Mouse (Mus musculus): ENCODE results near the gene Pxt1. TPM values are rescaled to one million over a fixed set of nuclear protein-coding genes. Genes with fewer than 3 reads are reported as not detected.

The Pxt1 gene
- polyA plus RNA-seq, 1 experiment from 2014 or later: 0.24 TPM

DNA sequence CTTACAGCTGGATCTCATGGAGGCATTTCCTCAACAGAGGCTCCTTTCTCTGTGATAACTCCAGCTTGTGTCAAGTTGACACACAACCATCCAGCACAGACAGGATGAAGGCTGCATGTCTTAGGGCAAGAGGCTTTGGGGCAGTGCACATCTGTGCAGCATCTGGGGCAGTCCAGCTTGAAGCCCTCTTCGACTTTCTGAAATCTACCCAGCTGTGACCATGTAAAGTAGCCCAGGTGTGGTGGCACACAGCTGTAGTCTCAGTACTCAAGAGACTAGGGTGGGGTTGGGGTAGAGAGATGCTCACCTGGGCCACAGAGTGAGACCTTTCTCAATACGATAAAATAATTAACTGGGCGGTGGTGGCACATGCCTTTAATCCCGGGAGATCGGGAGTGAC is 45.8 kb downstream of the Pxt1 start:
- ATAC-seq (replicated peaks; ENCODE audit: extremely low read depth, insufficient read depth, low FRiP score): no peak
- Histone ChIP-seq H3K27me3 (ENCODE audit: control insufficient read depth, insufficient read depth, low read length) (no peaks in the 10 kb centered on the region), H3K9ac (ENCODE audit: low read length) (no peak overlapping the region), H3K4me3 (ENCODE audit: low read length) (no peak overlapping the region), H3K9me3 (replicated peaks; ENCODE audit: control insufficient read depth, low read length) (no peaks in the 10 kb centered on the region), H3K4me1 (ENCODE audit: control insufficient read depth, insufficient read depth, low read length) (no peaks in the 10 kb centered on the region), H3K36me3 (ENCODE audit: control insufficient read depth, insufficient read depth) (no peaks in the 10 kb centered on the region), H3K4me2 (ENCODE audit: low read depth, low read length) (no peak overlapping the region), H3K27ac (ENCODE audit: low read length) (no peak overlapping the region)
- 89% methylated on average over 5 of the region's 5 CpGs for WGBS

DNA sequence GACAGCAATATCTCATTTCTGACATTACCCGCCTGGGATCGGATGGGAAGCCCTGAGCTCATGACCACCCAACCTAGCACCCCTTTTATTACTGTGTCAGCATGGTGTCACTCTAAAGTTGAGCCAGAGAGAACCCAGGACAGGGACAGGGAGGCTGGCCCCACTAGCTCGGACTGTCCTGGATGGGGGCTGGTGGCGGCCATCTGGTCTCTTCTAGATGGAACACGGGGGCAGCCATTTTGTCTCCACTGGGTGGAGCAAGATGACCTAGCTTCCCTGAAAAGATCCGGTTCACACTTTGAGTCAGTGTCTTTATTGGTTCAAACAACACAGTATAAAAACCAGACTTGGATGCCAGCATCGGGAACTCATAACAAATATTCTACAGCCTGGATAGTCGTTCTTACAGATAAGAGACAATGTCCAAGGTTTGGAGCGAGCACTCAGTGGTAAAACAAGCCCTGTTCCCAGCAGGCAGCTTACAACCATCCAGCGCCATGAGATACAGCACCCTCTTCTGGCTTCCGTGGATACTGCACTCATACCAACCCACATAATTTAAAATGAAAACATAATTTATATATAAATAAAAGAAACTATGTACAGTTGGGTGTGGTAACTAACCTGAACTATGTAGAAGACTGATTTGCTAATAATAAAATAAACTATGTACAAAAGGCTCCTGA is 47.4 kb downstream of the Pxt1 start:
- no peaks in the 10 kb centered on the region for H3K36me3 ChIP-seq (ENCODE audit: control insufficient read depth, insufficient read depth)
- ATAC-seq (replicated peaks; ENCODE audit: extremely low read depth, insufficient read depth, low FRiP score): no peak
- 90% methylated on average over 11 of the region's 11 CpGs for WGBS
- H3K27ac ChIP-seq (ENCODE audit: low read length): no peak overlapping the region
- no peaks in the 10 kb centered on the region for H3K9me3 ChIP-seq (replicated peaks; ENCODE audit: control insufficient read depth, low read length)
- no peak overlapping the region for H3K9ac ChIP-seq (ENCODE audit: low read length)
- no peak overlapping the region for H3K4me2 ChIP-seq (ENCODE audit: low read depth, low read length)
- H3K4me3 ChIP-seq (ENCODE audit: low read length): no peak overlapping the region
- no peaks in the 10 kb centered on the region for H3K27me3 ChIP-seq (ENCODE audit: control insufficient read depth, insufficient read depth, low read length)
- H3K4me1 ChIP-seq (ENCODE audit: control insufficient read depth, insufficient read depth, low read length): no peaks in the 10 kb centered on the region

DNA sequence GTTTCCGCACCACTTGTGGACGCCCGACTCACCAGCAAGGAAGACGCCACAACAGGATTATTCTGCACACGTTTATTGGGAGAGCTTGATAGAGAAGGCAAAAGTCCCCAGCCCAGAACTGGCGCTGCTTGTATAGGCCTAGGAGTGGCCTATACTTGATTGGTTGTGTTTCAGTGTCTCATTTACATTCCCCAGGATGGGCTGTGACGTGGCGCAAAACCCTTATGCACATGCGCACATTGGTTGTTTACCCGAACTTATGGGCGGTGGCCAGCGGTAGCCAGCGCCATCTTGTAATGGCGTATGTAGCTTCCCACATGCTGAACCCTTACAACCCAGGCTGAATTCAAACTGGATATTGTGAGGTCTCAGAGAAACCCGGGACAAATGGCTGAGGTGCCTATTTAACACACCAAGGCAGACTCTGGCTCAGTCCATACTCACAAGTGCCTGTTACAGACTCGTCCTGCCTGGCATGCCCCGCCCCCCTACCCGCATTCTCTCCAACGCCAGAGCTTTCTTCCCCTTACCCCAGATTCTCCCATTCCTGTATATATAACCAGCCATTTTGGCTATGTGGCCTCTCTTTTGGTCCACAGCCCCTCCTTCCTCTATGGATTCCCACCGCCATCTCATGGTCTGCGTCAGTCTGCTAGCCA is 48.3 kb downstream of the Pxt1 start:
- Histone ChIP-seq H3K4me1 (ENCODE audit: control insufficient read depth, insufficient read depth, low read length) (no peaks in the 10 kb centered on the region), H3K27ac (ENCODE audit: low read length) (no peak overlapping the region), H3K9me3 (replicated peaks; ENCODE audit: control insufficient read depth, low read length) (no peaks in the 10 kb centered on the region), H3K9ac (ENCODE audit: low read length) (no peak overlapping the region), H3K36me3 (ENCODE audit: control insufficient read depth, insufficient read depth) (no peaks in the 10 kb centered on the region), H3K4me3 (ENCODE audit: low read length) (no peak overlapping the region), H3K27me3 (ENCODE audit: control insufficient read depth, insufficient read depth, low read length) (no peaks in the 10 kb centered on the region), H3K4me2 (ENCODE audit: low read depth, low read length) (no peak overlapping the region)
- WGBS: 91% methylated on average over 21 of the region's 21 CpGs
- no peak for ATAC-seq (replicated peaks; ENCODE audit: extremely low read depth, insufficient read depth, low FRiP score)

DNA sequence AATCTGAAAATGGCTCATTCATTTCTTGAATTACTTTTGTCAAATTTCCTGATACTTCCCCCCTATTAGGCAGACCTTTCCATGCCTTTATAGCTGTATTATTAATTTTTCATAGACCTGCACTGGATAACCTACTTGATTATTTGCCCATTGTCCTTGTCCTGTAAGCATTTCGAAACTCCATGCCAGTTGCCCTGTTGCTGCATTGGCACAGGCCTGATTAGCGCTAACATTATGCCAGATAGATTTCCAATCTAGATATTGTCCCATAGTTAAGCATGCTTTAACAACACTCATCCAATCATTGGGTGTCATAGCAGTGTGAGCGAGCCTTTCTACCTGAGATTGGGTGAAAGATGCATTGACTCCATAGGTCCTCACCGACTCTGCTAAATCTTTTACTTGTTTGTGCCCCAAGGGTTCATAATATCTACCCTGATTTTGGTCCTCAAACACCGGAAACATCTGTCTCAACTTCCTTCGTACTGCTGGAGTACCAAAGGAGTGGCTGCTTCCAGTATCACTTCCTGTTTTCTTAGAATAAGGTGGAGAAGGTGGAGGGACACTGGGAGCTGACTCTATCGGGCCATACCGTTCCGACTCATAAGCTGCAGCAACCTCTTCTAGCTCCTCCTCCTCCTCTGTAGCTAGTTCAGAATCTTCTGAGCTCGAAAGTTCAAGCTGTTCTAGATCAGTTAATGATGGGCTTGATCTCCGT is 49.4 kb downstream of the Pxt1 start:
- H3K36me3 ChIP-seq (ENCODE audit: control insufficient read depth, insufficient read depth): no peaks in the 10 kb centered on the region
- no peaks in the 10 kb centered on the region for H3K9me3 ChIP-seq (replicated peaks; ENCODE audit: control insufficient read depth, low read length)
- H3K27me3 ChIP-seq (ENCODE audit: control insufficient read depth, insufficient read depth, low read length): no peaks in the 10 kb centered on the region
- no peak overlapping the region for H3K4me2 ChIP-seq (ENCODE audit: low read depth, low read length)
- H3K27ac ChIP-seq (ENCODE audit: low read length): no peak overlapping the region
- no peak for ATAC-seq (replicated peaks; ENCODE audit: extremely low read depth, insufficient read depth, low FRiP score)
- no peak overlapping the region for H3K9ac ChIP-seq (ENCODE audit: low read length)
- no peaks in the 10 kb centered on the region for H3K4me1 ChIP-seq (ENCODE audit: control insufficient read depth, insufficient read depth, low read length)
- 75% methylated on average over 11 of the region's 11 CpGs for WGBS
- no peak overlapping the region for H3K4me3 ChIP-seq (ENCODE audit: low read length)

DNA sequence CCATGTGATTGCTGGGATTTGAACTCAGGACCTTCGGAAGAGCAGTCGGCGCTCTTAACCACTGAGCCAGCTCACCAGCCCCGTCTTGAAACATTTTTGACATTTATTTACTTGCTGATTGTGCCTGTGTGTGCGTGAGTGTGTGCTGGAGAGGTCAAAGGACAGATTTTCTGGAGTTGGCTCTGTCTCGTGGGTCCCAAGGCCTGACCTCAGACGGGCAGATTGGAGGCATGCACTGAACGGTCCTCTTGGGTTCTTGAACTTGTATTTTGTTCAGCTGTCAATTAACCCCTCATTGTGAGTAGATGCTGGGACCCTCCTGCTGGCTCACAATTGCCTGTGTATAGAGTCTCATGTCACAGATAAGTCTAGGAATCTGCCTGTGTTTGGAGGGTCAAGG is 57.4 kb downstream of the Pxt1 start:
- no peaks in the 10 kb centered on the region for H3K36me3 ChIP-seq (ENCODE audit: control insufficient read depth, insufficient read depth)
- no peaks in the 10 kb centered on the region for H3K27me3 ChIP-seq (ENCODE audit: control insufficient read depth, insufficient read depth, low read length)
- no peak overlapping the region for H3K4me2 ChIP-seq (ENCODE audit: low read depth, low read length)
- no peaks in the 10 kb centered on the region for H3K4me1 ChIP-seq (ENCODE audit: control insufficient read depth, insufficient read depth, low read length)
- no peak overlapping the region for H3K4me3 ChIP-seq (ENCODE audit: low read length)
- no peak for ATAC-seq (replicated peaks; ENCODE audit: extremely low read depth, insufficient read depth, low FRiP score)
- H3K27ac ChIP-seq (ENCODE audit: low read length): no peak overlapping the region
- H3K9ac ChIP-seq (ENCODE audit: low read length): no peak overlapping the region
- H3K9me3 ChIP-seq (replicated peaks; ENCODE audit: control insufficient read depth, low read length): 0 out of 2 replicates have a peak, but pooled peaks cover 2% of the 10 kb centered on the region
- WGBS: 78% methylated on average over 8 of the region's 8 CpGs

DNA sequence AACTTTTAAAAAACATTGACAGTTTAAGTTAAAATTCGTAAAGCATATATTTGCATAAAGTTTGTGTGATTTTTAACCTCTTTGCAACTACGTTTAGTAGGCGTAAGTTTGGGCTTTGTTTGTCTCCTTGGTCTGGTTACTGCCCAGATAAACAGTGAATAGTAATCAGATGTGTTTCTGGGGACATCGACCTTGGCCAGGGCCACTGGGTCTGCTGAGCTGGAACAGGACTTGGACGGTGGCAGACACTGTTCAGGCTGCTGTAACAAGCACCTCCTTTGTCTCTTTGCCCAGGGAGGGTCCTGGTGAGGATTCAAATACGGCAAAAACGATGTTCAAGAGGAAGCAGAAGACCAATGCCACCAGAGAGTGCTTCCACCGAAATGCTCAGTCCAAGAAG is 58.4 kb downstream of the Pxt1 start:
- H3K4me2 ChIP-seq (ENCODE audit: low read depth, low read length): no peak overlapping the region
- no peaks in the 10 kb centered on the region for H3K36me3 ChIP-seq (ENCODE audit: control insufficient read depth, insufficient read depth)
- 0 out of 2 replicates have a peak, but pooled peaks cover 2% of the 10 kb centered on the region for H3K27me3 ChIP-seq (ENCODE audit: control insufficient read depth, insufficient read depth, low read length)
- ATAC-seq (replicated peaks; ENCODE audit: extremely low read depth, insufficient read depth, low FRiP score): no peak
- no peak overlapping the region for H3K4me3 ChIP-seq (ENCODE audit: low read length)
- H3K9me3 ChIP-seq (replicated peaks; ENCODE audit: control insufficient read depth, low read length): 0 out of 2 replicates have a peak, but pooled peaks cover 2% of the 10 kb centered on the region
- H3K4me1 ChIP-seq (ENCODE audit: control insufficient read depth, insufficient read depth, low read length): no peaks in the 10 kb centered on the region
- H3K27ac ChIP-seq (ENCODE audit: low read length): no peak overlapping the region
- 77% methylated on average over 8 of the region's 8 CpGs for WGBS
- no peak overlapping the region for H3K9ac ChIP-seq (ENCODE audit: low read length)

Other genes with a start within 250 kb of the Pxt1 start
- 2.0 TPM in 2 replicates for gene AC170998.1, start 217.8 kb downstream of the Pxt1 start, polyA plus RNA-seq (2015; fragmentation: Nextera tagmentation; extraction: Ambion mirVana)
- gene Mapk13, start 174.5 kb downstream of the Pxt1 start, polyA plus RNA-seq (2015; fragmentation: Nextera tagmentation; extraction: Ambion mirVana): 4.3 and 8.8 TPM in 2 replicates
- 6.7 and 7.2 TPM in 2 replicates for gene Brpf3, start 142.8 kb downstream of the Pxt1 start, polyA plus RNA-seq (2015; fragmentation: Nextera tagmentation; extraction: Ambion mirVana)
- gene Pnpla1, start 85.4 kb downstream of the Pxt1 start, polyA plus RNA-seq (2015; fragmentation: Nextera tagmentation; extraction: Ambion mirVana): 0.03 TPM in 1 of 2 replicates, not detected in the other
- 0.40 and 0.43 TPM in 2 replicates for gene 4930539E08Rik, start 28.5 kb downstream of the Pxt1 start, polyA plus RNA-seq (2015; fragmentation: Nextera tagmentation; extraction: Ambion mirVana)
- gene Kctd20, start 8.1 kb upstream of the Pxt1 start, polyA plus RNA-seq (2015; fragmentation: Nextera tagmentation; extraction: Ambion mirVana): 56.8 and 59.2 TPM in 2 replicates
- 84.6 and 90.4 TPM in 2 replicates for gene Stk38, start 64.2 kb upstream of the Pxt1 start, polyA plus RNA-seq (2015; fragmentation: Nextera tagmentation; extraction: Ambion mirVana)
- 323 and 367 TPM in 2 replicates for gene Srsf3, start 88.8 kb upstream of the Pxt1 start, polyA plus RNA-seq (2015; fragmentation: Nextera tagmentation; extraction: Ambion mirVana)
- 70.1 and 70.7 TPM in 2 replicates for gene Cdkn1a, start 147.1 kb upstream of the Pxt1 start, polyA plus RNA-seq (2015; fragmentation: Nextera tagmentation; extraction: Ambion mirVana)
- gene Rab44, start 170.3 kb upstream of the Pxt1 start, polyA plus RNA-seq (2015; fragmentation: Nextera tagmentation; extraction: Ambion mirVana): 2.2 and 4.4 TPM in 2 replicates

Measured in heart, embryonic 16.5 days (tissue).